Mouse (Mus musculus) left cerebral cortex, postnatal 4 days (tissue): ENCODE data around the gene Myo16. TPM values are rescaled to one million over a fixed set of nuclear protein-coding genes. Genes with fewer than 3 reads are reported as not detected.

ENCODE experiments used
- DNase-seq: peaks from one replicate; pipeline ENCODE4 v3.0.0-alpha.2; 2022
- intact Hi-C: fragments of 180-260 bp; cut with DNase I; formaldehyde crosslinking; loops from one replicate; pipeline ENCODE4 v1.15.1; 2025
- total RNA-seq, 2 experiments: library from RNA; stranded (reverse); gene quantifications; 2 replicates each; pipeline ENCODE4 v1.2.3; 2021

Myo16 gene
- total RNA-seq, 2 experiments from 2014 or later = 117 to 126 TPM

DNA sequence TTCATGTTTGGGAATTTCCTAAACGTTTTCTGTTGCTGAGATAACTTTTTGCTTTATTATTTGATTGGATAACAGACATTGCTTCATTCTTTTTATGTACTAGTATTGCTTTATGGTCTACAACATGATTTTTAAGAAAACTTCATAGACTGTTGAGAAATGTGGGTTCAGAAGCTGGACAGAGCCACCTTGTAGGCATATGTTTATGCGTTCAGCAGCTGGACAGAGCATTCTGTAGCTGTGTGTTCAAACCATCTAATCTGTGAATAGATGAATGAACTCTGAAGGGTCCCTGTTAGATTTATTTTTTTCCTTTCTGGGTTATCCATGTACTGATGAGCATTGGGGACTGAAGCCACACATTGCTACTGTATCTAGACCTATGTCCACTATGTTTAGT is 102.0 kb downstream of the Myo16 start:
- DNase-seq = no peak
- intact Hi-C loops = no loop called here

DNA sequence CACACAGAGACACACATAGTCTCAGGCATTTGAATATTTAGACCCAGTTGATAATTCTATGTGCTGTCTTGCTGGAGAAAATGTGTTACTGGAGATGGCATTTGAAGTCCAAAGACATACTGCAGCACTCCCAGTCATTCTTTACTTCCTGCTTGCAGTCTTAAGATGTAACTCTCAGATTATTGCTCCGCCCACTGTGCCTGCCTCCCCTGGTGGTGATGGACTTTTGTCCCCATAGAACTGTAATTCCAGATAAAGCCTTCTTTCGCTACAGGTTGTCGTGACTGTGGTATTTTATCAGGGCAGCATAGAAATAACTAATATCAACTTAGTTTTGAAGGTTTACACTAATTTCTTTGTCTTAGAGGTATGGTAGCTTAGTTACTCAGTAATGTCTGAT is 102.9 kb downstream of the Myo16 start:
- DNase-seq = no peak
- intact Hi-C loops = no loop called here

DNA sequence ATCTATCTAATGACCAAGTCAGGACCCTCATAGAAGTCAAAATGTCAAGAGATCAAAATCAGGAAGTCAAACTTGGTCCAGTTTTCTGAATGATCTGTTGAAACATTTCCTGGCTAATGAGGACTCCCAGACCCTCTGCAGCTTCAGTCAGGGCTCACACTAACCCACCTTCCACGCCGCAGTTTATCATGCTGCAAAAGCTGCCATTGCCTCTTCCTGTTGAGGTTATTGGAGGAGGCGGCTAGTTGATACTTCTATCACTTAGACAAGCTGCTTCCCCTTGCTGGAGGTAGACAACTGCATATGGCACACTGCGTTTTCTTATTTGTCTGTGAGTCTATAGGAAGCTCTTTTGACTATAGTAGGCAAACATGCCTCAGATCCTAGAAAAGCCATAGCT is 116.4 kb downstream of the Myo16 start:
- intact Hi-C loops = no loop called here
- DNase-seq = no peak

DNA sequence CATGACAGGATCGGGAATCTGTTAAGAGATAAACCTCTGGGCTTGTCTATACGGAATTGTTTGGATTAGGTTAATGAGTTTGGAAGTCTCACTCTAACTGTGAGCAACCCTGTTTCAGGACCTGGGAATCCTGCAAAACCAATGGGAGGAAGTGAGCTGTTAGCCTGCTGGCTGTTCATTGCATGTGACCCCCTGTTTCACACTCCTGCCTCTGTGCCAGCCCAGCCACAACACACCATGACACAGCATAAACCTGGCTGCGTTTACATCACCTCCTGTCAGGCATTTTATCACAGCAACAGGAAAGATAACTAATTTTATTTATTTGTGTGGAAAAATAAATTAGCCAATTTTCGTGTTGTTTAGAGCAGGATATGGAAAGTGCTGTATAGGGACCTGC is 138.9 kb downstream of the Myo16 start:
- no peak for DNase-seq
- intact Hi-C loops = no loop called here

DNA sequence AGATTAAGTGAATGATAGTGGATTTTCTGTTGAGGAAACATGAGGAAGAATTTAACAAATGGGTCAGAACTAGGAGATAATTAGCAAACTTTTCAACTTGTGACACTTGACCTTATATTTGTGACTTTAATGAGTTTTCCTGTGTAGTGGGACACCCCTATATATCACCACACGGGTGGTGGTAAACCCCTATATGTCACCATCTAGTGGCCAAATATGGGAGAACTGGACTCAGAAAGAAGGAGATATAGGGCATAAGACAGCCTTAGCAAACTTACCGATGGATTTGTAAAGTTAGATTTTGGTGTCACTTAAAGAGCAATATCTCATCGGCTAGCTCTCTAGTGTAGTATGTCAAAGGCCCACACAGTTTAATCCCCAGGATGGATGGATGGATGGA is 147.1 kb downstream of the Myo16 start:
- intact Hi-C loops = no loop called here
- no peak for DNase-seq

DNA sequence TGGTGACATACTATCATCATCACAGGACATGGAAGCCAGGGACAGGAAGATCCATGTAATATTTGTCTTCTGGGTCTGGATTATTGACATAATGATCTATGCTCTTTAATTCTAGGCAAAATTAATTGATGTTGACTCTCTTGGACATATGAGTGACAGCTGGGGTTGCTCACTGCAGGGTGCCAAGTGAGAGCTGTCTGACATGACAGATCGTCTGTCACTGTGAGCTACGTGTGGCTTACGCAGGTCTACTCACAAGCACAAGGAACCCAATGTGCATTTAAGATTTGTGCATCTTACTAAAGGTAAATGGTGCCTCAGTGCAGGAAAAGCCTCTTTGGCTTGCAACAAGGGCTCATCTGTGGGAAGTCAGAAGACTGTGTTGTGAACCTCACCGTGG is 149.3 kb downstream of the Myo16 start:
- intact Hi-C loops = no loop called here
- peak; percentile 10 for DNase-seq

DNA sequence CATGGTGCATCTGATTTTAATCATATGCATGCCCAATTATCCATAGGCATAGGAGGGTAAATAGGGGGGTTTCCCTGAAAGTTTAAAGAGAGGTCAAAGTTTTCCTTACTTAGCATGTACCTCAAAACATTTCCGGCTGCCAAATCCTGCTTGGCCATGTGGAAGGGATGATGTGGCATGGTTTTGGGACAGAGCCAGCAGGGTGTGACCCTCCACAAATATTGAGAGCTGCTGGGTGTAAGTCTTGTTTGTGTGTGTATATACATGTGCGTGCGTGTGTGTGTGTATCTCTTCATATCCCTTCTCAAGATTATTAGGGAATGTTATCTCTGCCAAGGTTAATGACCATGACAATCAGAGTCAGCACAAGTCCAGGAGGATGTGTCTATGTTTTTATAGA is 150.3 kb downstream of the Myo16 start:
- intact Hi-C loops = no loop called here
- DNase-seq = peak; percentile 15

DNA sequence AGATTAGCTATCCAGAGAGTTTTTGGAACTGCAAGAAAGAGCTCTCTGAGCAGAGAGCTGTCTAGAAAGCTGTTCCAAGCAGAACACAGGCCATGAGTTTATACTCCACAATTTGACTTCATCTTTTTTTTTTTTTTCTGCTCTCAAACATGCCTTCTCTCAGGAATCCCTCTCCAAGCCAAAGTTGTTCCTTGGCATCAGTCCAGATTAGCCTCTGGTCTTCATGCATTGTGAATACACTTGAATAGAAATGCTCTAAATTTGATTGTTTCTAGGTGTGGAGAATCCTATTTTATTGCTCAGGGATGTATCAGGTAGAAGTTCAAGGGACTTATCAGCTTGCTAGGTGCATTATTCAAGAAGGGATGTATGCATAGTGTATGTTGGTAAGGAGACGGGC is 151.0 kb downstream of the Myo16 start:
- no peak for DNase-seq
- intact Hi-C loops = no loop called here

DNA sequence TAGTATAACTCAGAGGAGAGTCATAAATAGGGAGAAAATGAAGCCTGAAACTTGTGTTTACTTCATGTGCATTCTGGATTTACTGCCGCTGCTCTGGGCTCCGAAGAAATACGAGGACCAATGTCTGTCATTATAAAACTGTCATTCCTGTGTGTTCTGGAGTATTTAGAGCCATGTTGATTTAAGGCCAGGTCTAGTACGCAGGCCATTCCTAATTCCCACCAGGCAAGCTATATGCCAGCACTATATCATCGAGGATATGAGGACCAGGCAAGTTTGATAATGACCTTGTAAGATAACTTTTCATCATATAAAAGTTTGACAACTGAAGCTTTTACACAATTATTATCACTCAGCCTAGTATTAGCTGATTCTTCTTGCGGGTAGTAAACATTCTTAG is 153.6 kb downstream of the Myo16 start:
- DNase-seq = no peak
- intact Hi-C loops = no loop called here

DNA sequence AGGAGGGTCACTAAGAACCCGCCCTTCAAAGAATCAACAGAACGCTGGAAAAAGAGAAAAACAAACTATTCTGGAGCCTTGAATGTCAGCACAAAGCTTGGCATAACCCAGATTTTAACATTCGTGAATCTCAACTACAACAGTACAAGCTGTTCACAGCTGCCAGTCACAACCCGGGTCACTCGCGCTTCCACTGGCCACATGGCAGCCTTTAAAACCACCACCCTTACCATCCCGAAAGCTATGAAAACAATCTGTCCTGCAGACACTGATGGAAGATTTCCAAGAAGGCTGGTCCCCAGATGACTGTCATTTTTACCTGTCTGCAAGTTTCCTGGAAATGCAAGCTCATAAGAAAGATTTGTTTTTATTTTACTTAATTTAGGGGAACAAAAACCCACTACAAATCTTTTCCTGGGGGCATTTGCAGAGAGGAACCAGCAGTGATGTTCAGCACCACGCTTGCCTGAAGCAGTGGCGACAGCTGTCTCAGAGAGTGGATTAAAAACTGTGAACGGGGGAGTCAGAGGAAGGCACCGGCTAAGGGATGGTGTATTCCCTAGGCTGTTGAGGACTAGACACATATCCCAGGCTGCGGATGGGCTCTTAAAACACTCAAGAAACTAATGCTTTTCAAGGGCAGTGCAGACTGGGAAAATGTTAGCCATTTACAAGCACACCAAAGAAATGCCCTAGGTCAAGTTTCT is 154.2 kb downstream of the Myo16 start:
- intact Hi-C loops = no loop called here
- DNase-seq = peak; percentile 16

DNA sequence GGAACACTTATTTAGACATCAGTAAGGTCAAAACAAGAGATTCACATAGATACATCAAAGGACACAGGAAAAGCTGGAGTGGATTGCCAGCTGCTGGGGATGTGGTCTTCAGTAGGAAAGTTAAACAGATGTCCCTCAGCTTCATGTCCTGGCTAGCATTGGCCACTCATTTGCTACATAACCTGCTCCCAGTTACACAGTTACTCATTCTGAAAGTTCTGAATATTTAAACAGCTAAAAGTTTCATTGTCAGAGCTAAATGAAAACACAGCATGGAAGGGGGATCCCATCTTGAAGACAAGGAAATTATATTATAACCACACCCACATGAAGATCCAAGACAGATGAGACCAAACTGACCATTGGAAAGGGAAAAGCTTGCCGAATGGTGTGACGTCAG is 156.8 kb downstream of the Myo16 start:
- intact Hi-C loops = no loop called here
- no peak for DNase-seq

DNA sequence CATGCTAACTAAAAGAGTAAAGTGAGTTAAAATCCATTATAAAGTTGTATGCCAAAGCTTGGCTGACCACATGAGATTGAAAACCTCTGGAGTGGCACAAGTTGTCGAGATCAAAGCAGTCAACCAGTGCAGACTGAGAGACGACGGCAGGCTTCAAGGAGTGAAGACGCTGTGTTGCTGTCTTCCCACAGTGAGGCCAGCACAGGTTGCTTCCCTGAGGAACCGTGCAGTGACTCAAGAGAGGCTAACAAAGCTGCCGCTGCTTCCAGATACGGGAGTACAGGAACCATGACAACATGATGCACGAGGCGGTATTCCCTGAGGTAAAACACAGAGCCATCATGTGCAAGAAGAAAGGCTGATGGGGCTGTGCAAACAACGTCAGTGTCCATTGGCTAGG is 158.6 kb downstream of the Myo16 start:
- intact Hi-C loops = no loop called here
- DNase-seq = no peak

DNA sequence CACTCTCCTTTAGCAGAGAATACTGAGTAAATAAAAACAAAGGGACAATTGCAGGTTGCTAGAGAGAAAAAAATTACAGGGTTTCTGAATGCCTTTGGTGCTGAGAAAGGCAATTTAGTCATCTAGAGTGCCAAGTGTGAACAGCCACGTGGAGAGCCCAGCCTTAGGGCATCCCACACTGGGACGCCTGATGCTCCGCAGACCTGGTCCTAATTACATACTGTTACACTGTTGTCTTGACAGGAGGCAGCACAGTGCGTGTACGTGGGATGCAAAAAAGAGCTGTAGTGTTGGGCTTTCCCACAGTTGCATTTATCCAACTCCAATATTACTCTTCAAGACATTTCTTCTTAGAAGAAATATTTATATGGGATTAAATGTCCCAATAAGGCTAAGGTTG is 162.5 kb downstream of the Myo16 start:
- DNase-seq = peak; percentile 11
- intact Hi-C loops = no loop called here

DNA sequence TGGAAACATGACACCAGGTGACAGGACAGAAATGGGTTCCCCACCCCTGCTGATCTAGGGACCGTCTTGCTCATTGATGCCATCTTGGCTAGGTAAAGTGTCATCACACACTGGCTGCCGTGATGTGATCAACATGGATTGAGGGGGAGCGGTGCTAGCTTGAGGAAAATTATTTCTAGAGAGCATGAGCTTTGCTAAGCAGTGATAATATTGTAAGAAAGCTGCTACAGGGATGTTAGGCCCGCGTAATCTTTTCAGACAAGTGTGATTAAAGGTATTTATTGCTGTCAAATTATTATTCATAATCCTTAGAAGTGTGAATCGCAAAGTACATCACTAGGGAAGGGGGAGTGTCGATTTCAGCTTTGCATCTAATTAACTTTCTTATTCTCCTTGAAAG is 164.4 kb downstream of the Myo16 start:
- DNase-seq = no peak
- intact Hi-C loops = no loop called here

DNA sequence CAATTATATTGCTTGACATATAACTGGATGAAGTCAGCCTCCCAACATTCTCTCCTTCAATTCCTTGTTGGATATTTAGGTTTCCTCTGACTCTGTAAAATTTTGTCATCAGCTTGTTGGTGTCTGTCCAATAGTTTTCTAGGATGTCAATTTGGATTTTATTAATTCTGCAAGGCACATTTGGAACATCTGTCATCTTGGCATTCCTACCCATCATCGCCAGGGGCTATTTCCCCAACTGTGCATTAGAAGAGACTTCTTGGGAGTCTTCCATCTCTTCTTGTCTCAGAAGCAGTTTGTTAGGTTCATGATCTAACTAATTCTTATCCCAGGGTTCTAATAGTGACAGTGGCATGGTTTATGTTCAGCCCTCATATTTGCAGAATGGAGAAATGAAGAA is 196.7 kb downstream of the Myo16 start:
- peak; percentile 35 for DNase-seq
- intact Hi-C loops = no loop called here

DNA sequence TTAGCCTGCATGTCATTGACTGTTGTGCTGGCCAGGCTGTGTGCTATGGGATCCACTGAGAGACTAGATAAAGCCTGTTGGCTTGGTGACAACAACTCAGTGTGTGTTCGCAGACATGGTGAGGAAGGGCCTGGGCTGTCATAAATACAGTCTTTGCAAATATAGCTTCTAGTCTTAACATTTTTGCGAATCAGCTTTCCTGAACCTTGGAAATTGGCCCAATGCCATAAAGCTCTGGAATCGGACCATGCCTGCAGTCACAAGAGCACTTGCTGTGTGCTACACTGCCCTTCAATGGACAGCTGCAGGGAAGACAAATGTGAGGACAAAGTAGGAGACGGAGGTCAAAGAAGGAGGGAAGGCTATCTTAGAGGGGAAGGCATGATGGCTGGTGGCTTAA is 205.0 kb downstream of the Myo16 start:
- intact Hi-C loops = no loop called here
- peak; percentile 43 for DNase-seq

DNA sequence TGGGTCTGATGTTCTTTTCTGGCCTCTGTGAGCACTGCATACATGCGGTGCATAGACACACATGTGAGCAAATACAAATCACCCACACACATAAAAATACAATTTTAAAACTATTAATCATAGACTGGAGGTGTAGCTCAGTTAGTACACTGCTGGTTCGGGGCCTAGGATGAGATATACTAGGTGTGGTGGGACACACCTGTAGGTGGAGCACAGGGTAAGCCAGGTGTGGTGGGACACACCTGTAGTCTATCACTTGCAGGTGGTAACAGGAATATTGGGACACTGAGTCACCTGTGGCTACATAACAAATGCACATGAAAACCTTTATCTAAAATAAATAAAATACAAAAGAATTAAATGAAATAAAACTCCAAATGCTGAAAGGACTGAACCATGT is 209.2 kb downstream of the Myo16 start:
- intact Hi-C loops = no loop called here
- no peak for DNase-seq

DNA sequence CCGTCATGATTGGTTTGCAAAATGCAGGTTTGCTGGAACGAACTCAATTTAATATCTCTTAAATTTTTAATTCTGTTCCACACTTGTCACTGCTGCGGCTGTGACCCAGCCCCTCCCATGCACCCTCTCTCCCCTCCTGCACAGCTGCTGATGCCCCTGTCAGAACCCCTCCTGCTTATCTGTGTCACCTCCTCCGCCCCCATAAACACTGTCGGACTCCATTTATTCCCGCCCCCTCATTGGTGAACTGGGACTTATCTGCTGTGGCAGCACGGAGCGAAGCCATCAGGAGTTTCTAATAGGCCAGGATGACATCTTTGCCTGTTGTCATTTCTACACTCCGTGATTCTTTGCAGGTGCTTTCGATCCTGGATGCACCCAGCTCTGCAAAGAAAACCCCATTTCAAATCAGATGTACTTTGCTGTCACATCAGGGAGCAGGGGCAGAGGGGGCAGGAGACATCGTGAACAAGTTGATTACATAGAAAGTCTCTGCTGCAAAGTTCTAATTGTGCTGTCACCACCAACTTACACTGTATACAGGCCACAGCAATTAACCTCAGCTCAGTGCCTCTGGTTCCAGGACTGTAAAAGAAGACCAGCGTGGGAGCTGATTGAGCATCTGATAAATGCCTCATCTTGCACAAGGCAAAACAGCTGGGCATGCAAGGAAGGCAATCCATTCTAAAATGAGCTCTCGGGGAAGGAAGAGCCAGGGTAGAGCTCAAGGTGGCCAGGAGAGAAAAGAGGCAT is 210.1 kb downstream of the Myo16 start:
- no peak for DNase-seq
- intact Hi-C loops = no loop called here

DNA sequence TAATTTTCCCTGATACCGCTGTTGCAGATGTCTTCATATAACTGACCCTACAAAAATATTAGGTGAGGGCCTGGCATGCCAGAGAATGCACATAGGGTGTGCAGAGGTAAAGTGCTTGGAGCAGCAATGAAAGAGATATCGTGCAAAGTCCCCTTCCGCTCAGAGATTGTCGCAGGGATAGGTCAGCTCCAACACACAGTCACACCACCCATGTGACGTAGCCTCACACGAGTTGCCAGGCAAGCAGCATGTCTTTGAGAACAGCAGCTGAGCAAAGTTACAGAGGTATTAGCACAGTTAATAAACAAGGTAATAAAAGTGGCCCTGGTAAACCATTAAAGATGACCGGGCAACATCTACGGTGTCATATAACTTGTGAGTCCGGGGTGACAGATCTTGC is 212.4 kb downstream of the Myo16 start:
- intact Hi-C loops = no loop called here
- no peak for DNase-seq

DNA sequence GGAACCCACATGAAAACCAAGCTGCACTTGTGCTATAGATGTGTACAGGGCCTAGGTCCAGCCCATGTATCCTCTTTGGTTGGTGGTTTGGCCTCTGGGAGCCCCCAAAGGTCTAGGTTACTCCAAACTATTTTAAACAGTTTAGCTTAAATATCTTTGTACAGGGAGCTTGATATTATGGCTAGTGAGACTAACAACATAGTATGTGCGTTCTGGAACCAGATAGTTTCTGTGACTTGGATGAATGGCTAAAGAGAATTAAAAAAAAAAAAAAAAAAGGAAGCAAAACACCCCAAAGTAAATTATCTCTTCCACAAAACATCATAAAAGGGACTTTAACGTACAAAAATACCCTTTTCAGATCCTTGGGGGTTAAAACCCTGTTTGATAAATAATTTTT is 218.9 kb downstream of the Myo16 start:
- intact Hi-C loops = no loop called here

DNA sequence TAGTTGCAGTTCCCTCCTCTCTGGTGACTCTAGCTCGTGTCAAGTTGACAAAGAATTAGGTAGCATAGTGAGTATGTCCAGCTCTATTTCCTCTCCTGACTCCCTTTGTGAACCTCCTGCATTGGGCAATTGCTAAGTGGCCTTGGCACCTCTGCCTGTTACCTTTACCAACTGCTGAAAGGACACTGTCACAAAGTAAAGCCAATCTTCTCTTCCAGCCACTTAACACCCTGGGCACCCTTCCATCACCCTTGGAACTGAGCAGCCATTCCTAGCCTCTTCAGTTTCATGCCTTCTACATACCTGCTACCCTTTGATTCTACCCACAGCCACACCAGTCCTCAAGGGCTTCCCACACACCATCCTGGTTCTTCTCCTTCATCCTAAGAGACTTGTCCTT is 233.4 kb downstream of the Myo16 start:
- DNase-seq = no peak
- intact Hi-C loops = no loop called here

More for the DNA sequence above, 218.9 kb downstream of the Myo16 start:
- DNase-seq = no peak

DNA sequence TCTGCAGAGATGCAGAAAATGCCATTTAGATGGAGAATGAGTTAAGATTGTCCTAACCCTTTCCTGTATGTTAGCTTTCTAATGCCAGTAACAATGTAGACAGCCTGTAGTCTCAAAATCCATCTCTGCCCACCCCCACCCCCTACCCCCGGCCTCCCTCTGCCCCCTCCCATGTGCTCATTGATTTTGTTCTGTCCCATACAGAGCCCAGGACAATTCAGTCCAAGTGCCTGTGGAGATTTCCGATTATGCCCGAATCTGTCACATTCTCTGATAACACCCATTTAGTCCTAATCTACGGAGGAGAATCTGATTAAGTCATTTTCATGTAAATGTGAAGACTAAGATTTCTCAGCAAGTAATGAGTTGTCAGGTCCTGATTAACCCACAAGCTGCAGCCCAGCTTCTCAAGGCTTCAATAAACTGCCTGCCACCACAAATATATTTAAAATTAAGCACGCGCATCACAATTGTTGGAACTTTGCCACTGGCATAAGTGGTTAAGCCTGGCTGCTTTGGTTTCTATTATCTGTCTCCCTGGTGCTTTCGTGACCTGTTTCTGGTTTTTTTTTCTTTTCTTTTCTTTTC is 237.5 kb downstream of the Myo16 start:
- no peak for DNase-seq
- intact Hi-C loops = loop anchor here (10.0 kb wide), 2 partner anchors 146 to 216 kb away; no protein-coding TSS in a partner anchor
